Mouse (Mus musculus): ENCODE measurements around the gene Slc9a9.

Gene Slc9a9

DNA sequence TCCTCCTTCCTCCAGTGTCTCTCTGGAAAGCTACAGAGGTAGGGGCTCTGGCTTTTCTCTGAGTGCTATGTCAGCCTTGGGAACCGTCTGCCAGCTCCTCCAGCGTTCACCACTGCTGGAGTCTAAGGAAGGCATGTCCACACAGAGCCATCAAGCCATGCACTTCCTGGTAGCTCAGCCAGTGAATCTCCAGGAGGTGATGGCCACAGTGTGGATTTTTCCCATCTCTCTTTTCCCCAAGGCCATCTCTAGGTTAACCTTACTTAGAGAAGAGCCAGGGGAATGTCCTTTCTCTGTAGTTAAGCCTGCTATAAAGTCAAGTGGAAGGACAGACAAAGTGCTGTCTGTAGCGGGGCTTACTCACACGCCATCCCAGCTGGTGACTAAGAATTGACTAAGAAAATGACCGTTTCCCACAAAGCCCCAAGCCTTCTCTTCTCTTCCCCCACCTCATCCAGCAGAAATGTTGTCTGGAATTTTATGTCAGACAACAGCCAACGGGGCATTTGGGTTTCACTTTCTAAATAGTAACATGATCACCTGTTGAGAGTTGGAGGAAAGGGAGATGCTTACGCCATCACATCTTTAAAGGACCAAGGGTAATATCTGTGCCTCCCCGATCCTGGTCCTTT is 523.3 kb downstream of the Slc9a9 start:
- DNase-seq (ENCODE audit: low read depth, low spot score) = no peak

DNA sequence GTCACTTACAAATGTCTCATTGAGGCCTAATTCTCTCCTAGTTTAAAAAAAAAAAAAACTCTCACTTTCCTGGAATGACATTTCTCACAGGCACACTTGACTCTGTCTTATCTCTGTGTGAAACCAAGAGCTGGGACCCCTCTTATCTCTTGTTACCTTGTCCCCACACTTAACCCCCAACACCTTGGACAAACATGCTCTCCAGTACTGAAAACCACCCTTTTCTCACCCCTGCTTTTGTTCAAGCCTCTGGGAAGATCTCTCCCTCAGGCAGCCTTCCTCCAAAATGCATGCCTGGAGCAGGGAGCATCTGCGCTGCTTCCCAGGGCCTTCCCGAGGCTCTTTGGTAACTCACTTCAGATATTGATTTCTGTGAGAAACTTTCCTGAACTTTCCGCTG is 524.0 kb downstream of the Slc9a9 start:
- DNase-seq (ENCODE audit: low read depth, low spot score) = no peak

DNA sequence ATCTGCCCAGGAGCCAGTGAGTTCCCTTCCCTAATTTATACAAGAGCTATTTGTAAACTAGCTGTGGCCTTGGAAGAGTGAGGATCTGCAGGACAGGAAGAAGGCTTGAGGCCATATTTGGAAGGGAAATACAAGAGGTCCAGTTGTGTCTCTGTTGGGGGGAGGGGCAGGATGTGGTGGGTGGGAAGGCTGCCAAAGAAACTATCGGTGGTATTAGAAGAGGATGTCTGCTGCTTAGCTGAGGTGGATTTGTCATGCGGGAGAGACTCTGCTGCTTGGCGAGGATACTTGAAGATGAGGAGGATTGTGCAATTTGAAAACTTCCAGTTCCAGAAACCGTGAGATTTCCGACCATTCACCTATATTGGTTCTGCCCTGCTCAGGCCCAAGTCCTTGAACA is 524.4 kb downstream of the Slc9a9 start:
- DNase-seq (ENCODE audit: low read depth, low spot score) = no peak

DNA sequence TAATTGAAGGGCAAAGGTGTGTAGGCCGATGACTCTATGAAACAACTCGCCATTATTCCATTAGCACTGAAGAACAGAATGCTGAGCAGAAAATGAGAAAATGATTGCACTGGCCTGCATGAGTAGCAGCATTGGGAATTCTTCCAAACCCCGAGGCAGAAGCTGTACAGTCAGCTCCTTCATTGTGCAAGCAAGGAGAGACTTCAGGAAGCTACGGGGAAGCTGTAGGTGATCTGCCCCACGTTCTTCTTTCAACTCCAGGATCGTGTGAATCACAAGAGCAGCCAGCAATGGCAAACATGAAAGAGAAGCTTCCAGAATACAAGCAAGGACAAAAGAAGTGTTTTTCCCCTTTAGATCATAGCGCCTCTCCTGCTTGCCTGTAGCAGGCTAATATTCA is 538.0 kb downstream of the Slc9a9 start:
- DNase-seq (ENCODE audit: low read depth, low spot score) = no peak

DNA sequence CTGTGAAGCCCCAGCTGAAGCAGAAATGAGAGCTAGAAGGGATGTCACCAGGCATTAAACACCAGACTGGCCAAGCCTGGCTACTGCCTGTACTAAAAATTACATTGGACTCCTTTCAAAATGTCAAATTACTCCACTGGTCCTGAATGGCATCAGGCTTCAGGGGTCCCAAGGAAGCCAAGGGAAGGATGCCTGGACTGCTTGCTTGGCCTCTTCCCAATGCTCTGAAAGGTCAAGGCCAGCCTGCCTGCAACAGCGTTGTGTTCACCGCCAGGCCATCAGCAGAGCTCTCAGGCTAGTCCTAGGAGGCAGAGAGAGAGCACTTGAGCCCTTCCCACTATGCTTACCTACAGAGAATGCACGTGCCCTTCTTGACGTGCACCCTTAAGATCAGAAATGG is 539.0 kb downstream of the Slc9a9 start:
- no peak for DNase-seq (ENCODE audit: low read depth, low spot score)

DNA sequence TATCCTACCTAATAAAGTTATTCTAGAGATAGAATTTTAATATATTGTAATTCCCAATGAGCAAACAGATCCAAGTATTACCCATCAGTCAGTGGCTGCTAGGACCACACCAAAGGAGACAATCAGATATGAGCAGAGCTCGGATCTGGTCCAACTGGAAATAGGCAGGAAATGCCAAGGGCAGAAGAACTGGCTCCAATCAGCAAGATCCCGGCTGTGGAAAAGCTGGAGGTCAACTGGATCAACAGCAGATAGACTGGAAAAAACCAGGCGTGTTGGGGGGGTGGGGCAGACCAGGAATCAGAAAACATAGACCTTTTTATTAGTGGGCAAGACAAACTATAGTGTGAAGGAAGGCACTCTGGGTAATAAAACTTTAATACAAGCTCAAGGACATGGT is 550.3 kb downstream of the Slc9a9 start:
- no peak for DNase-seq (ENCODE audit: low read depth, low spot score)

DNA sequence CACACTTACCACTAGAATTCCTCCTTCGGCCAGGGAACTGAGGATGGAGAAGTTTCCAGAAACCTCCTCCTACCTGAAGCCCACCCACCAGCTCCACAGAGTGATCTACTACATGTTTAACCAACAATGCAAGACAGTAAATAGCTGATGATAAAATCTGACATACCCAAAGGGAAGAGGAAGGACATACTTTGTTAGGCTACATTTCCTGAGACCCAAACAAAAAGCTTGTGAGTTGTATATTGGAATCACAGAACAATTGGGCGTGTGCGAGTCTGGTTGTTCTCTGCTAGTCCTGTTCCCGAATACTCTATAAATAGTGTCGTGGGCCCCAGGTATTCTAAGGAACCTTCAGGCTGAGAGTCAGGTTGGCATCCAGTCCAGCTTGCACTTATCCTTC is 551.6 kb downstream of the Slc9a9 start:
- DNase-seq (ENCODE audit: low read depth, low spot score) = no peak

DNA sequence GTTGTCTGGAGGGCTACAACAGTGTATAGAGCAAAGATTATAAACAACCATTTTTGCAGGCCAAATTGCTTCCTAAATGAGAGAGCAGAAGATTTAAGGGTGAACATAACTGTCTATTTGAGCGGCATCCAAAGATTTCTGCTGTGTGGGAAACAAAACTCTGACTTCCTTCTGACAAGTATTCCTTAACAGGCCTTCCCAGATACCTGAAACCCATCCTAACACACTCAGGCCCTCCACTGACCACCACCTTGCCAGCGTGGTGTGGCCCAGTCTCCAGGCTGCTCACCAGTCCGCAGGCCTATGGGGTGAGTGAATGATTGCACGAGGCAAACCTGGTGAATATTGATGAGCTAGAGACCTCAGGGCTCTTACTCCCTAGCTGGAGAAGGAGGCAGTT is 557.3 kb downstream of the Slc9a9 start:
- DNase-seq (ENCODE audit: low read depth, low spot score) = no peak

DNA sequence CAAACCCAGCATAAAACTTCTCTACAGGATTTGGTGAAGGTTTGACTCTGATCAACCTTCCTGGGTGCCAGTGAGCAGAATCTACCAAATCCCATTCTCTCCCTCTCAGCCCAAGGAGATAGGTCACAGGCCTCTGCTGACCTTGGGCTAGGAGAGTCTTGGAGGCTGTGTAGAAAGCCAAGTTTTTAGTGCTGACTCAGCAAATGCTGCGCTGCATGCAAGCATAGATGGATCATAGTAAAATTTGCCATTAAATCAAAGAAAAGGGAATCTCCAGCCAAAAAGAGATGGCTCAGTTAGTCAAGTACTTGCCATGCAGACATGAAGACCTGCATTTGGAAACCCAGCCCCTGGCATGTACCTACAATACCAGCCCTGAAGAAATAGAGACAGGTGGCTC is 558.4 kb downstream of the Slc9a9 start:
- no peak for DNase-seq (ENCODE audit: low read depth, low spot score)

DNA sequence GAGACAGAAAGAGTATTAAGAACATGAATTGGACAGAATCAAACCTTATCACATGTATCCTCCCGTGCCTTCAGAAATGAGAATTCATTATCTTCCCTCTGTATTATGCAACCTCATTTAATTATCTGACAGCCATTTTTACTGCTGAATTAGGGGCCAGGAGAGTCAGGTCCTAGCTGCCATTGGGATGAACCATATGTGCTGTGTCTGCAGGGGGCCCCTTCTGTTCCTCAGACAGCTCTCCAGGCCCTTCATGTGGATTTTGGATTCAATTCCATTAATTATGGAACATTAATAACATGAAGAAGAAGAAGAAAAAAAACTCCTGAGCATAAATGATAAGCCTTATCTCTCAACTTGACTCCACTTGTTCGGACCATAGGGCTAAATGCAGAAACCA is 559.4 kb downstream of the Slc9a9 start:
- no peak for DNase-seq (ENCODE audit: low read depth, low spot score)

DNA sequence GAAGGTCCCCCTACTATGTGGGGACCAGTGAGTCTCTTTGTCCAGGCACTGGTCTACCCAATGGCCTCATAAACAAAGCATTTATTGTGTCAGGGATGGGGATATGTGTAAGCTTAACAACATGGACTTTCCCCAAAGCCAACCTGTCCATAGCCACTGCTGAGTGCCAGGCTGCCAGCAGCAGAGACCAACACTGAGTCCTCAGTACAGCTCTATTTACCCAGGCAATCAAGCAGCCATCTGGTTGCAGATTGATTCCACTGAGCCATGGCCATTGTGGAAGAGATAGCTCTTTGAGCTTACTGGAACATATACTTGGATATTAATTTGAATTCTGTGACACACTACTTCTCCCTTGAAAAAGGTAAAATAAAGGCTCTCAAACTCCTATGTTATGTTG is 570.2 kb downstream of the Slc9a9 start:
- DNase-seq (ENCODE audit: low read depth, low spot score) = no peak

DNA sequence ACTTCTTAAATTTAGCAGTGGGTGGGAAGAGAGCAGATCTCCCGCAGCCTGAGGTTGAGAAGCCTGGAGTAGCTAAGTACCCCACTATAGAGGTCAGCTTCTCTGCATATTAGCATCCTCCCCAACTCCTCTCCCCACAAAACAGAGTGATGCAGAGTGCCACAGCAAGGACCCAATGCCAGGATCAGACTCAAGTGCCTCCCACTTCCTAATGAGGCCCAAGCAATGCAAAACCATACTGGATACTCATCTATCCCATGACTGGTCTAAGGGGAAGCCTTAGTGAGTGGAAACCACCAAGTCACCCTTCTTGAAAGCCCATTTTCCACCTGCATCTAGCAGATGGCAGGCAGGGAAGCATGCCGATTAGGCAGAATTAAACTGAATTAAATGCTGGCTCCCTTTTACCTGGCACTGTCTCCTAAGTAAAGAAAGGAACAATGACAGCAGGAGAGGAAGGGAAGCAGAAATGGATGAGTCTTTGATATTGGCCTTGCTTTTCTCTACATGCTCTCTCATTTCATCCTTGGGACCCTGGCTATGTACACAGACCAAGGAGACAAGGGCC is 573.0 kb downstream of the Slc9a9 start:
- no peak for DNase-seq (ENCODE audit: low read depth, low spot score)

DNA sequence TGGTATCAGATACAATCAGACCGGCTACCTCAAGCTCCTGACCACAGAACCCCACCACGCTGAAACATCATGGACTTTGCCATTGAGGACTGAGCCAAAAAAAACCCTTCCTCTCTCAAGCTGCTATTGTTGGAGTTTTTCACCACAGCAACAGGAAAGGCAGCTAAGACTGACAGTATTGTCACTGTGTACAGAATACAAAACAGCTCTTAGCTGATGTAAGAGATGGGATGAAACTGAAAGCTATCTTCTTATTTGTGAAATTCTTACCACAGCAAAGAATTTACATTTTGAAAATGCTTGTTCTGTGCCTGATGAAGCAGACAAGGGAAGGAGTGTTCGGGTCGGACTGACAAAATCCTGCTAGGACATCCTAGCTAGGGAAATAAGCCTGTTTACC is 584.5 kb downstream of the Slc9a9 start:
- no peak for DNase-seq (ENCODE audit: low read depth, low spot score)

DNA sequence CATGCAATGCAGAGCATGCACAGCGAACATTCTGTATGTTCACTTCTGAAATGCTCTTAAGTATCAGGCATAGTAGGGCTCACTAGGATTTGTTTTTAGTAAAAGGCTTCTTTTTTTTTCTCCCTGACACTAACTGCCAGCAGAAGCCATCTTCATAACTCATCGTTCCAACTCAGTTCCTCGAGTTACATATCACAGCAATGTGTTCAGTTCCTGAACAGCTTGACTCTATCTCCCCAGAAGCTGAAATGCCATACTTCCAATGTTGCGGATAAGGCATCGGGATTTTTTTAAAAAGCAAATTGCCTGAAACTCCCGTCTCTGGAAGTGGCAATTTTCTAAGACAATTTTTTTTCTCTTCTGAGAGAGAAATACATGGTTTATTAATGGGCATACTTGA is 586.1 kb downstream of the Slc9a9 start:
- no peak for DNase-seq (ENCODE audit: low read depth, low spot score)

DNA sequence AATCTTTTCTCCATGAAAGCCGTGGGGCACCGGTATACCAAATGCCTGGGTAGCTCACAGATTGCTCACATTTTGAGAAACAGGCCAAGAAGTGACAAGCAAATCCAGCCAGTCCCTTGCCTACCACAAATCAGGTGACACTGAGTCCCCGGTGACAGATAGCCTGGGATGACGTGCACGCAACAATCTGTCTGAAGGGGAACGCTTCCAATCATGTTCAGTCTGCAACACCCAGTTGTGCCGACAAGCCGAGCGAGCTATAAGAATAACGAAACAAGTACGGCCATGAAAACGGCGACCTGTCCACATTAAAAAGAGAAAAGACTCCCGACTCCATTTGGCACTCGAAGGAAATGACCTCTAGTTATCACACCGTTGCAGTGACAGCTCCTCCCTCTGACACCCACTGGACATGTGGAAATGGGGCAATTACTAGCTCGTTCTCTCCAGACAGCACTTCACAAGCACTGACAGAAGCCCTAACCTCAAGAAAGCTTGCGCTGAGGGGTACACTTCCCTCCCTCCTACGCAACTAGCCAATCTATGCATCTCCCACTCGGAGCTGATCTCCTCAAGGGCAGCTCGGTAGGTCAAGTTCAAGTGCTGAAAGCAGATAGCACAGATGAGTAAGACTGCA is 587.1 kb downstream of the Slc9a9 start:
- no peak for DNase-seq (ENCODE audit: low read depth, low spot score)

DNA sequence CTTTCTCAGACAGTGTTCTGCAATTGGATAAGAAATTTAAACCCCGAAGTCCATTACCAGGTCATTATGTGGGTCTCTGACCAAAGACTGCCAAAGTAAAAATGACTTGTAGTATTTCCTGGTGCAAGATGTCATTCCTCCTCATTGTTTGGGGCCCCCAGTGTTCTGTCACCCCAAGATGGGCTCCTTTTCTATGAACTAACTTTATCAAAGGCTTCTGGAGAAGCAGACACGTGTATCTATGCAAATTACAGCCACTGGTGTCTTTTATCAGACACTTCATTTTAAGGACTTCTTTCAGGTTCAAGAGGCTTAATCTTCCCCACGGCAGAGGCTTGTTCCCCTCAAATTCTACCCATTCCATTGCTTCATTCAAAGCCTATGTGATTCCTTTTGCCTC is 593.1 kb downstream of the Slc9a9 start:
- DNase-seq (ENCODE audit: low read depth, low spot score) = no peak

DNA sequence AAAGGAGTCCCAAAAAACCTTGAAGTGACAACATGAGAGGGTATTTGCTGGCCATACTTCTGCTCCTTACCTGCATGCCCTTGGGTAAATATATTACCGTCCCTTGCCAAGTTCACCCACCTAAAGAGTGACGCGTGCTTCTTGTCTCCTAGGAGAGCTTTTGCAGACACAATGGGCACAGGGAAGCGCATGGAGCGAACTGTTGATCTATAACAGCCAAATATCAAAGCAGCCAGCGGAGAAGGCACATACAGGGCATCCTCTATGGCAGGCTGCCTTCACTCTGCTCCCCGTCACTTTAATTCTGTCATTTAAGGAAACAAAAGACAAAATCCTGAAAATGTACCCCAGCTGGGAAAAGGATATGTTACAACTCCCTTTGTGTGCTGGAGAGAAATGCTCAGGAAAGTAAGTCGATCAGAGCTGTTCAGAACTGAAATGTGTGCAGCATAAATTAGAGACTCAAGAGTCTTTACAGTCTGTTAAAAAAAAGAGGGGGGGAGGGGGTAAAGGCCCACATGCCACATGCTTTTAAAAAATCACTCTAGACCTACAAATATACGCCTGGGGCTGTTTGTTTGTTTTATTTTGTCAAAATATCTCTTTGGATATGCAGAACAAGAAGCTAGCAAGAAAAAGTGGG is 594.3 kb downstream of the Slc9a9 start:
- no peak for DNase-seq (ENCODE audit: low read depth, low spot score)

DNA sequence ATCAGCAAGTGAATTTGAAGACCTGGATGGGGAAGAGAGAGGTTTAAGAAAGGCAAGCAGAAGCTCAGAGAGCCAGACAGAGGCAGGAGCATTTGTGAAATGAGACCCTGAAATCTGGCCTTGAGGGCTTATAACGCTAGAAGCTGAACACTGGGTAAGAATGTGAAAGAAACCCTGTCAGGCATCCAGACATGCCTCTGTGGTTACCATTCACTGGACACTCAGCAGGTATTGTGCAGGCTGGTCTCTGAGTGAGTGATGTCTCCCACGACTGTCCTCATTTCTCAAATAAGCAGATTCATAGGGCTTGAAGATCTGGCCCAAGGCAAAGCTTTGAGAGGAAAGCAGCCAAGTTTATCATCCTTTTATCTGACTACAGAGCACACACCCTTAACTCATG is 596.5 kb downstream of the Slc9a9 start:
- DNase-seq (ENCODE audit: low read depth, low spot score) = no peak

DNA sequence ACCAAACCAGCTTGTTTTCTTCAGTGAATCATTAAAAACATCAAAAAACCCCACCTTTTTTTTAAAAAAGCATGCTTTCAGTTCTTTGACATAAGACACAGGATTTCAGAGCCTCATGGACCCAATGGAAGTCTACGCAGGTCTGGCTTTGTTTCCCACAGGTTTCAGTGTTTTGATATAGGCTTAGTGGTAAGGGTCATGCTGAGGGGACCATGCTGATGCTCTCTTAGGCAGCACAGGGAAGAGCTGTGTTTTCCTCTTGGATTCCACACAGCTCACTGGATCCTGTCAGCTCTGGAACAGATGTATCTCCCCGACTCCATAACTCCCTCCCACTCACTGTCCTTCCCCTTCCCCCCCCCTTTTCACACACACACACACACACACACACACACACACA is 597.2 kb downstream of the Slc9a9 start:
- DNase-seq (ENCODE audit: low read depth, low spot score) = no peak

DNA sequence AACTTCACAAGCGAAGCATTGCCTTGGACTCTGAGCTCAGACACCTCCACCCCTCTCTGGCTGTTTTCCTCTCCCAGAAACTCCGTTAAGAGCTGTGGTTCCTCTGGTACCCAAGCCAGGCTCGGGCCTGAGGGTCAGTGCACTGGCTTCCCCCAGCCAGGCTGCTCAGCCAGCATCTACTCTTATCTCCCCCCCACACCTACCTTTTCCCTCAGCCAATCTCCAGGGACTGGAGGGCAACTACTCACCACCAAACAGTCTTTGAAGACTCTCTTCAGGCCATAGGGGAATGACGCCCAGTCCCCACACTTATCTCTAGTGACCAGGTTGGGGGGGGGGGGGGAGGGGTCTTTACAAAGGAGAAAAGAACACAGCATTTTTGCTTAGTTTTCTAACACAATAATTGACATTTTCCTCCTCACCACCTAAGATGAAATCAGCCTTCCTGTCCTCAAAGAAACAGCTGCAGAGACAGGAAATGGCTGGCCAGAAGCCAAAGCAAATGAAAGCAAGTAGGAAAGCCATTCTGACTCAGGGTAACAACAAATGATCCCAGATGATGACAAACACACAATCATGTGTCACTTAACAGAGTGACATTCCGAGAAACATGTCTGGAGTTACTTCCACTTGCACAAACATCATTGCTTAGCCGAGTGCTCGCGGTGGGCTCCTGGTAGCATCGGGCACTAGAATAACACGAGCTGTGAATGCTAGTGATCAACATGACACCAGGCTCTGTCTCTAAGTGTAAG is 610.1 kb downstream of the Slc9a9 start:
- DNase-seq (ENCODE audit: low read depth, low spot score) = no peak
